Comparison of ENCODE assay signal across 10 mouse cellular contexts in genomic region chr15:8816501-8817368, GRCm38 (mm10).
A peak's percentile ranks its signal among the peaks of the same experiment; 100 is the strongest.
DNase-seq lines count a peak whose midpoint lies in the region; ATAC-seq and TF ChIP-seq lines count a peak whose summit lies in the region.
"Had no signal": no experiment of that assay in that cellular context is flagged by ENCODE, and none has a peak within 500 bp of the region (broad histone marks: within the 10 kb centered on the region; RNA-seq: fewer than 3 reads in every experiment).

No protein-coding gene starts in this region.

- H3K9ac ChIP-seq in intestine, embryonic 14.5 days (ENCODE audit: low read length): no peak overlapping the region
- H3K9ac ChIP-seq in intestine, postnatal 0 days (ENCODE audit: low read depth, low read length): no peak overlapping the region
- H3K9ac ChIP-seq in embryonic facial prominence, embryonic 14.5 days (ENCODE audit: low read depth, low read length): no peak overlapping the region
- no peak overlapping the region for H3K9ac ChIP-seq in neural tube, embryonic 14.5 days (replicated peaks; ENCODE audit: low read depth, low read length)

- no peaks in the 10 kb centered on the region for H3K27me3 ChIP-seq in intestine, embryonic 14.5 days (replicated peaks; ENCODE audit: control insufficient read depth, insufficient read depth, low read length)
- H3K27me3 ChIP-seq in intestine, postnatal 0 days (replicated peaks; ENCODE audit: control insufficient read depth, insufficient read depth, low read length): no peaks in the 10 kb centered on the region
- H3K27me3 ChIP-seq in embryonic facial prominence, embryonic 14.5 days (replicated peaks; ENCODE audit: control insufficient read depth, insufficient read depth, low read length): no peaks in the 10 kb centered on the region
- H3K27me3 ChIP-seq in neural tube, embryonic 14.5 days (ENCODE audit: control insufficient read depth, insufficient read depth, low read length): no peaks in the 10 kb centered on the region

- H3K4me2 ChIP-seq in intestine, embryonic 14.5 days (ENCODE audit: low read length): no peak overlapping the region
- H3K4me2 ChIP-seq in intestine, postnatal 0 days (replicated peaks; ENCODE audit: low read depth): no peak overlapping the region
- no peak overlapping the region for H3K4me2 ChIP-seq in embryonic facial prominence, embryonic 14.5 days (ENCODE audit: low read depth, low read length)
- no peak overlapping the region for H3K4me2 ChIP-seq in neural tube, embryonic 14.5 days (ENCODE audit: low read depth, low read length)

- 48% methylated on average over 10 of the region's 10 CpGs for WGBS in intestine, embryonic 14.5 days
- WGBS in intestine, postnatal 0 days: 77% methylated on average over 10 of the region's 10 CpGs
- 51% methylated on average over 10 of the region's 10 CpGs for WGBS in embryonic facial prominence, embryonic 14.5 days
- WGBS in neural tube, embryonic 14.5 days: 35% methylated on average over 10 of the region's 10 CpGs

- H3K4me3 ChIP-seq in intestine, embryonic 14.5 days (ENCODE audit: low read depth, low read length): no peak overlapping the region
- H3K4me3 ChIP-seq in intestine, postnatal 0 days (ENCODE audit: low read depth, low read length): no peak overlapping the region
- no peak overlapping the region for H3K4me3 ChIP-seq in embryonic facial prominence, embryonic 14.5 days (ENCODE audit: low read depth, low read length)
- H3K4me3 ChIP-seq in neural tube, embryonic 14.5 days (ENCODE audit: low read depth, low read length): no peak overlapping the region

- TF ChIP-seq CTCF in intestine, postnatal 0 days (IDR thresholded peaks at IDR 0.05; ENCODE audit: low read depth): no peak

- H3K9me3 ChIP-seq in intestine, embryonic 14.5 days (ENCODE audit: control insufficient read depth, low read length): no peaks in the 10 kb centered on the region
- H3K9me3 ChIP-seq in intestine, postnatal 0 days (ENCODE audit: control insufficient read depth): no peaks in the 10 kb centered on the region
- no peaks in the 10 kb centered on the region for H3K9me3 ChIP-seq in embryonic facial prominence, embryonic 14.5 days (ENCODE audit: control insufficient read depth, low read length)
- H3K9me3 ChIP-seq in neural tube, embryonic 14.5 days (ENCODE audit: control insufficient read depth, low read length): no peaks in the 10 kb centered on the region

- no peak overlapping the region for H3K27ac ChIP-seq in intestine, embryonic 14.5 days (ENCODE audit: low read depth)
- H3K27ac ChIP-seq in intestine, postnatal 0 days (ENCODE audit: low read depth, low read length): no peak overlapping the region
- H3K27ac ChIP-seq in embryonic facial prominence, embryonic 14.5 days (replicated peaks; ENCODE audit: low read depth, low read length): no peak overlapping the region
- no peak overlapping the region for H3K27ac ChIP-seq in neural tube, embryonic 14.5 days (ENCODE audit: low read depth, low read length)

- DNase-seq in intestine, embryonic 14.5 days (ENCODE audit: low spot score): peak; percentile 60
- DNase-seq in embryonic facial prominence, embryonic 14.5 days (ENCODE audit: low spot score): peak; percentile 60
- DNase-seq in kidney, adult 9 months: peak; percentile 47
- no peak for DNase-seq in urinary bladder, postnatal 14 days (ENCODE audit: low spot score)
- DNase-seq in cerebellum, postnatal 10 days: no peak
- DNase-seq: embryo, embryonic 11 days; gastrocnemius, postnatal 25 days had no signal

- no peaks in the 10 kb centered on the region for H3K4me1 ChIP-seq in intestine, embryonic 14.5 days (replicated peaks; ENCODE audit: control insufficient read depth, insufficient read depth, low read length)
- no peaks in the 10 kb centered on the region for H3K4me1 ChIP-seq in intestine, postnatal 0 days (replicated peaks; ENCODE audit: control insufficient read depth, insufficient read depth, low read length)
- H3K4me1 ChIP-seq in embryonic facial prominence, embryonic 14.5 days (ENCODE audit: control insufficient read depth, insufficient read depth, low read length): peaks cover 10% of the 10 kb centered on the region; the same call in 1 of the 2 replicates
- H3K4me1 ChIP-seq in neural tube, embryonic 14.5 days (ENCODE audit: control insufficient read depth, insufficient read depth, low read length): no peaks in the 10 kb centered on the region

- no peaks in the 10 kb centered on the region for H3K36me3 ChIP-seq in intestine, embryonic 14.5 days (ENCODE audit: control insufficient read depth, insufficient read depth, low read length)
- no peaks in the 10 kb centered on the region for H3K36me3 ChIP-seq in intestine, postnatal 0 days (ENCODE audit: control insufficient read depth, insufficient read depth)
- H3K36me3 ChIP-seq in embryonic facial prominence, embryonic 14.5 days (ENCODE audit: control insufficient read depth, insufficient read depth, low read length): no peaks in the 10 kb centered on the region
- H3K36me3 ChIP-seq in neural tube, embryonic 14.5 days (ENCODE audit: control insufficient read depth, insufficient read depth, low read length): no peaks in the 10 kb centered on the region

- peak; percentile 47; the same call in 1 of the 2 replicates for ATAC-seq in intestine, embryonic 14.5 days (replicated peaks; ENCODE audit: low FRiP score, low TSS enrichment, low read depth)
- ATAC-seq in intestine, postnatal 0 days: no peak
- ATAC-seq in embryonic facial prominence, embryonic 14.5 days (ENCODE audit: low read depth): no peak
- peak; percentile 83 for ATAC-seq in neural tube, embryonic 14.5 days (ENCODE audit: low read depth)
- no peak for ATAC-seq in megakaryocyte, adult 5-6 weeks (ENCODE audit: poor library complexity, severe bottlenecking)

Comparison
In these comparisons a context has a peak if more than half of its experiments do, and no peak if none do; other contexts are left out.
1. ATAC-seq: peak in intestine, embryonic 14.5 days (single experiment) and neural tube, embryonic 14.5 days (single experiment); none in intestine, postnatal 0 days (single experiment), embryonic facial prominence, embryonic 14.5 days (single experiment) and megakaryocyte, adult 5-6 weeks (single experiment).
2. DNase-seq: peak in intestine, embryonic 14.5 days (single experiment), embryonic facial prominence, embryonic 14.5 days (single experiment) and kidney, adult 9 months (single experiment); none in urinary bladder, postnatal 14 days (single experiment) and cerebellum, postnatal 10 days (0 of 2).